ENCODE assay signal across 13 mouse cellular contexts in the genomic region with DNA sequence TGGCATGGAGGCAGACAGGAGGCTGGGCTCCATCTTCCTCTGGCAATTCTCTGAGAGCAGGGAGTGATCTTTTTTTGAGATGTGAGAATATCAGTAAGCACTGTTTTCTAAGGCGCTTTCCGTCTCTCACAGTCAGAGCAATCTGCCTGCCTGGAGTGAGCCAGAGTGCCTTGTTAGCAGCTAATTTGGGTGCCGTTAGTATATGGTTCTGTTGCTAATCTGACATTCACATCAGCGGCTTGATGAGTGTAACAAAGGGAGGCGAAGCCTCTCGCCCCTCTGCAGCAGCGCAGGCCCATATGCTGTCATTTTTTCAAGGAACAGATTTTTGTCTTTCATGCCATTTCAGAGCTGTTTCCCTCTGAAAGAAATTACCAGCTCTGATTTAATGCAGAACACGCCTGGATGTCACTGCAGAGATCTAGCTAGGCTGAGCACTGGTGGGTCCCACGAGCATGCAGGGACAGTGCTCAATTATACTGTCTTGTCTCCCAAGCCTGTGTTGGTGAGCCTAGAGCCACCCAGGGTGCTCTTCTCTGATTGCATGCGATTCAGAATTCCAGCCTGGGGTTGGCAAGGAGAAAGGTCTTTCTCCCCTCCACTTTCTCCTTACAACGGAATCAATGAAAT.
DNase-seq lines count a peak whose midpoint lies in the region; ATAC-seq lines count a peak whose summit lies in the region.
"Had no signal": no experiment of that assay in that cellular context is flagged by ENCODE, and none has a peak within 500 bp of the region (broad histone marks: within the 10 kb centered on the region; RNA-seq: fewer than 3 reads in every experiment).

No protein-coding gene starts in this region.

- DNase-seq in brain, embryonic 18.5 days (ENCODE audit: low read depth, low spot score): peak; percentile 80
- DNase-seq in layer of hippocampus, adult 18-20 months (ENCODE audit: low spot score in 2 of 2): peak; percentile 77 to 84
- no peak for DNase-seq in adrenal gland, postnatal 36 days
- DNase-seq in spleen, postnatal 4 days (ENCODE audit: low spot score in 2 of 2): no peak
- DNase-seq: gastrocnemius, postnatal 25 days; thymus, postnatal 36 days had no signal

- H3K36me3 ChIP-seq in forebrain, embryonic 12.5 days (replicated peaks): no peaks in the 10 kb centered on the region
- no peaks in the 10 kb centered on the region for H3K36me3 ChIP-seq in midbrain, embryonic 12.5 days
- no peaks in the 10 kb centered on the region for H3K36me3 ChIP-seq in kidney, embryonic 16.5 days (ENCODE audit: insufficient read depth, low read length)

- WGBS in forebrain, embryonic 12.5 days: 41% methylated on average over 11 of the region's 11 CpGs
- 57% methylated on average over 11 of the region's 11 CpGs for WGBS in midbrain, embryonic 12.5 days
- WGBS in kidney, embryonic 16.5 days: 66% methylated on average over 11 of the region's 11 CpGs

- peaks cover 40% of the 10 kb centered on the region for H3K4me1 ChIP-seq in forebrain, embryonic 12.5 days
- H3K4me1 ChIP-seq in midbrain, embryonic 12.5 days: peaks cover 25% of the 10 kb centered on the region
- H3K4me1 ChIP-seq in kidney, embryonic 16.5 days (ENCODE audit: insufficient read depth, low read length): no peaks in the 10 kb centered on the region

- no peaks in the 10 kb centered on the region for H3K9me3 ChIP-seq in forebrain, embryonic 12.5 days
- no peaks in the 10 kb centered on the region for H3K9me3 ChIP-seq in midbrain, embryonic 12.5 days
- no peaks in the 10 kb centered on the region for H3K9me3 ChIP-seq in kidney, embryonic 16.5 days (ENCODE audit: low read length)
- H3K9me3 ChIP-seq: megakaryocyte, embryonic 14.5 days had no signal

- ATAC-seq in forebrain, embryonic 12.5 days (ENCODE audit: low FRiP score): peak; percentile 70; the same call in 1 of the 2 replicates
- ATAC-seq in midbrain, embryonic 12.5 days (ENCODE audit: low FRiP score, low read depth): no peak
- no peak for ATAC-seq in kidney, embryonic 16.5 days (ENCODE audit: low FRiP score, low TSS enrichment)
- no peak for ATAC-seq in monocyte, adult 5-6 weeks (replicated peaks; ENCODE audit: insufficient number of reproducible peaks, low FRiP score, low TSS enrichment, poor library complexity, severe bottlenecking)
- ATAC-seq: intestine, embryonic 16.5 days had no signal

- no peaks in the 10 kb centered on the region for H3K27me3 ChIP-seq in forebrain, embryonic 12.5 days
- H3K27me3 ChIP-seq in midbrain, embryonic 12.5 days: peaks cover 21% of the 10 kb centered on the region; the same call in 1 of the 2 replicates
- no peaks in the 10 kb centered on the region for H3K27me3 ChIP-seq in kidney, embryonic 16.5 days (ENCODE audit: insufficient read depth, low read length)

- H3K4me2 ChIP-seq in forebrain, embryonic 12.5 days: no peak overlapping the region
- no peak overlapping the region for H3K4me2 ChIP-seq in midbrain, embryonic 12.5 days (replicated peaks)
- no peak overlapping the region for H3K4me2 ChIP-seq in kidney, embryonic 16.5 days (replicated peaks; ENCODE audit: low read depth, low read length)
- H3K4me2 ChIP-seq: liver, embryonic 11.5 days had no signal

- peak overlapping the region; percentile 87 for H3K27ac ChIP-seq in forebrain, embryonic 12.5 days
- peak overlapping the region; percentile 55 for H3K27ac ChIP-seq in midbrain, embryonic 12.5 days (replicated peaks)
- no peak overlapping the region for H3K27ac ChIP-seq in kidney, embryonic 16.5 days (ENCODE audit: low read length)

- no peak overlapping the region for H3K4me3 ChIP-seq in forebrain, embryonic 12.5 days (replicated peaks)
- no peak overlapping the region for H3K4me3 ChIP-seq in midbrain, embryonic 12.5 days
- H3K4me3 ChIP-seq in kidney, embryonic 16.5 days (ENCODE audit: low read length): no peak overlapping the region
- H3K4me3 ChIP-seq: megakaryocyte, embryonic 14.5 days had no signal

- no peak overlapping the region for H3K9ac ChIP-seq in forebrain, embryonic 12.5 days
- H3K9ac ChIP-seq in midbrain, embryonic 12.5 days (replicated peaks): no peak overlapping the region
- H3K9ac ChIP-seq in kidney, embryonic 16.5 days (replicated peaks; ENCODE audit: low read length): no peak overlapping the region

Comparison
In these comparisons a context has a peak if more than half of its experiments do, and no peak if none do; other contexts are left out.
1. DNase-seq: peak in brain, embryonic 18.5 days (single experiment) and layer of hippocampus, adult 18-20 months (2 of 2); none in adrenal gland, postnatal 36 days (0 of 2) and spleen, postnatal 4 days (0 of 2).